Mouse (Mus musculus) myocyte (in vitro differentiated cells): ENCODE measurements around the gene Atp2b2. TPM values are rescaled to one million over a fixed set of nuclear protein-coding genes. Genes with fewer than 3 reads are reported as not detected.

Experiments used
- H3K27me3 ChIP-seq: one replicate; pipeline ENCODE4 v1.6.1; 2011; ENCODE audit not compliant: control insufficient read depth, insufficient read depth, insufficient read length
- H3K36me3 ChIP-seq: one replicate; pipeline ENCODE4 v1.6.1; 2011; ENCODE audit not compliant: control insufficient read depth, insufficient read depth
- H3K4me2 ChIP-seq: one replicate; pipeline ENCODE4 v1.6.1; 2011; ENCODE audit warnings: low read depth, control low read depth
- H3K4me3 ChIP-seq: one replicate; pipeline ENCODE4 v1.5.1; 2011; ENCODE audit warnings: mild to moderate bottlenecking, control low read depth, moderate library complexity
- H3K79me2 ChIP-seq: one replicate; pipeline ENCODE4 v1.6.1; 2011; ENCODE audit not compliant: control insufficient read depth, insufficient read depth
- H3ac ChIP-seq: one replicate; pipeline ENCODE4 v1.6.1; 2011; ENCODE audit not compliant: control insufficient read depth, insufficient read length
- CEBPB ChIP-seq: IDR thresholded peaks from 2 replicates; pipeline ENCODE4 v1.6.1; 2011; ENCODE audit warnings: mild to moderate bottlenecking, moderate library complexity; ENCODE audit not compliant: poor library complexity, insufficient read depth, severe bottlenecking
- E2F4 ChIP-seq: IDR thresholded peaks from one replicate; pipeline ENCODE4 v1.6.1; 2011; ENCODE audit warnings: mild to moderate bottlenecking, control low read depth, moderate library complexity; ENCODE audit not compliant: insufficient read depth
- MAX ChIP-seq: IDR thresholded peaks from one replicate; pipeline ENCODE4 v1.6.1; 2011; ENCODE audit warnings: low read depth, mild to moderate bottlenecking, control low read depth
- MYOD1 ChIP-seq, 3 experiments: IDR thresholded peaks; one replicate each; pipeline ENCODE4 v1.6.1; 2011; ENCODE audit warnings: control low read depth in 2 of 3, low read depth in 2 of 3, mild to moderate bottlenecking in 2 of 3, moderate library complexity in 1 of 3; ENCODE audit not compliant: insufficient read length in 2 of 3, control insufficient read depth in 1 of 3
- MYOG ChIP-seq, 3 experiments: IDR thresholded peaks; one replicate each; pipeline ENCODE4 v1.6.1; 2011; ENCODE audit warnings: control low read depth in 2 of 3, low read depth in 2 of 3, mild to moderate bottlenecking in 2 of 3; ENCODE audit not compliant: insufficient read length in 2 of 3, control insufficient read depth in 1 of 3, insufficient read depth in 1 of 3
- POLR2A ChIP-seq: IDR thresholded peaks from one replicate; pipeline ENCODE4 v1.6.1; 2011; ENCODE audit warnings: low read depth, mild to moderate bottlenecking, control low read depth, moderate library complexity; ENCODE audit not compliant: insufficient read length
- POLR2AphosphoS2 ChIP-seq: IDR thresholded peaks from one replicate; pipeline ENCODE4 v1.6.1; 2011; ENCODE audit warnings: low read depth, control low read depth; ENCODE audit not compliant: insufficient read length
- REST ChIP-seq: IDR thresholded peaks from one replicate; pipeline ENCODE4 v1.6.1; 2011; ENCODE audit warnings: mild to moderate bottlenecking, control low read depth, moderate library complexity; ENCODE audit not compliant: insufficient read depth, insufficient read length
- SRF ChIP-seq: IDR thresholded peaks from one replicate; pipeline ENCODE4 v1.6.1; 2011; ENCODE audit warnings: low read depth; ENCODE audit not compliant: control insufficient read depth, insufficient read length
- TCF12 ChIP-seq: IDR thresholded peaks from one replicate; pipeline ENCODE4 v1.6.1; 2011; ENCODE audit warnings: mild to moderate bottlenecking, control low read depth; ENCODE audit not compliant: poor library complexity, insufficient read depth, severe bottlenecking
- TCF3 ChIP-seq: IDR thresholded peaks from one replicate; pipeline ENCODE4 v1.6.1; 2011; ENCODE audit warnings: low read depth, control low read depth; ENCODE audit not compliant: insufficient read length
- USF1 ChIP-seq: IDR thresholded peaks from one replicate; pipeline ENCODE4 v1.6.1; 2011; ENCODE audit warnings: low read depth, mild to moderate bottlenecking, control low read depth, moderate library complexity
- polyA plus RNA-seq: library from polyadenylated mRNA; unstranded; fragments of >200 nt; fragmentation: generic; extraction: Trizol; gene quantifications from one replicate; pipeline ENCODE4 v1.2.1, GENCODE M21; 2012; ENCODE audit warnings: missing spikeins

The Atp2b2 gene
- polyA plus RNA-seq, 1 experiment = not detected

DNA sequence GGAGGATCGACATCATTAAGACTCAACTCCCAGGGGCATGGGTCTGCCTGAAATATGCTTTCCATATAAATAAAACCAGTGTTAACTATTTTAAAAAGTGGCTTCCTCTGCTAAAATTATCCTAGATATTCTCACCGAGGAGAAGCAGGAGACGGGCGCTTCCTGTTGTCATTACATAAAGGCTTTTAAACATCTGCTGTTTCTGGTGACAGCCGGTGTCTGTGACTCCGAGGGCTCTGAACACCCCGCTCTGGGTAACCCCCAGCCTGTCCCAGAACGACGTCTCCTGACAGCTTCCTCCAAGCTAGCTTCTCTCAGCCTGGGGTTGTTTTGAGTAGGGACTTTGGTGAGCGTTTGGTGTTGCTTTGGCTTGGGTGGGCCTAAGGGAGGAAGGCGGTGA is 273.6 kb downstream of the Atp2b2 start:
- no peak overlapping the region for H3K4me2 ChIP-seq
- peaks cover 28% of the 10 kb centered on the region for H3K27me3 ChIP-seq
- no peaks in the 10 kb centered on the region for H3K36me3 ChIP-seq
- TF ChIP-seq POLR2A = no peak
- no peak overlapping the region for H3ac ChIP-seq
- H3K79me2 ChIP-seq = no peaks in the 10 kb centered on the region
- H3K4me3 ChIP-seq = no peak overlapping the region

DNA sequence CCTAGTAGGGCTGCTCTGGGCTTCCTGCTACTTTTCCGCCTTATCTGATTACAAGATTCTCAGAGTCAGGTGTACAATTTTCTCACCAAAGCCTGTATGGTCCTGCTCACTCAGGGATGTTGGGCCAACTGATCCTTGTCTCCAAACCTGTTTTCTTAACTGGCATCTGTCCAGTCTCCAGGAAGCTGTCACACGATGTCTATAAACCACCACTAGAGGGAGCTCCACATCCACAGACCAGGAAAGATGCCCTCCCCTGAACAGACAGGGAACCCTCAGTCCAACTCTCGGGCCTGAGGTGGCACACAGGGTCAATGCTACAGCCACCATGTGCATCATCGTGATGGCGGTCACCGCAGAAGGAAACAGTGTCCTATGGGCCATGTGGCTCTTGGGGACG is 280.8 kb downstream of the Atp2b2 start:
- Histone ChIP-seq H3K4me3 (no peak overlapping the region), H3K27me3 (peaks cover 70% of the 10 kb centered on the region), H3K4me2 (no peak overlapping the region), H3ac (no peak overlapping the region), H3K79me2 (no peaks in the 10 kb centered on the region), H3K36me3 (no peaks in the 10 kb centered on the region)
- TF ChIP-seq POLR2AphosphoS2 = no peak
- no peak for TF ChIP-seq CEBPB
- TF ChIP-seq USF1 = no peak
- TF ChIP-seq TCF3 = no peak
- no peak for TF ChIP-seq MAX
- no peak for TF ChIP-seq MYOD1 (IDR thresholded peaks at IDR 0.05; ENCODE audit: control insufficient read depth in 1 of 3, insufficient read length in 2 of 3, low read depth in 2 of 3)
- no peak for TF ChIP-seq REST
- no peak for TF ChIP-seq POLR2A
- TF ChIP-seq MYOG (IDR thresholded peaks at IDR 0.05; ENCODE audit: control insufficient read depth in 1 of 3, insufficient read depth in 1 of 3, insufficient read length in 2 of 3, low read depth in 2 of 3) = no peak
- TF ChIP-seq TCF12 = no peak
- TF ChIP-seq E2F4 = no peak
- no peak for TF ChIP-seq SRF

DNA sequence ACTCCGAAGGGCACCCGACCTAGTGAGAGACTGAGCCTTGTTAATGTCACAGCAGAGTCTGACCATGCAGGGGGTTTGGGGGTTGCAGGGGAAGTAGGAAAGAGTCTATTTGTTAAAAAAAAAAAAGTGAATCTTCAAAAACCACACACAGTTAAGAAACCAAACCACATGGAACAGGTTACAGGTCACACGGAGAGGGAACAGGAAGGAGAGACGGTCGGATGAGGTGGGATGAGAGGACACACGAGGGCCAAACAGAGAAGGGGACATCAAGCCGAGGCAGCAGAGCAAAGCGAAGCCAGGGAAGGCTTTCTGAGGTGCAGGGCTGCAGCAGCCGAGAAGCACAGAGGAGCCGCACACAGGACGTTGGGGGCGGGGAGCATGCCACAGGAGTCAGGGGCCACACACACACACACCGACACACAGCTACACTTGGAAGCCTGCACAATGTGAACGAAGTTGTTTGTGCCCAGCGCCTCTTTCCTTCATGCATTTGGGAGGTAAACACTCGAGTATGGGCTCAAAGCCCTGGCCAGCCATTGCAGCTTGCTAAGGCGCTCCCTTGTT is 293.2 kb downstream of the Atp2b2 start:
- Histone ChIP-seq H3K4me2 (no peak overlapping the region), H3K27me3 (peaks cover 85% of the 10 kb centered on the region), H3ac (no peak overlapping the region), H3K79me2 (no peaks in the 10 kb centered on the region), H3K4me3 (no peak overlapping the region), H3K36me3 (no peaks in the 10 kb centered on the region)
- TF ChIP-seq TCF12 (no peak), USF1 (no peak), MAX (no peak), POLR2AphosphoS2 (no peak), REST (no peak), MYOD1 (IDR thresholded peaks at IDR 0.05; ENCODE audit: control insufficient read depth in 1 of 3, insufficient read length in 2 of 3, low read depth in 2 of 3) (no peak), POLR2A (no peak), TCF3 (no peak), E2F4 (no peak), MYOG (IDR thresholded peaks at IDR 0.05; ENCODE audit: control insufficient read depth in 1 of 3, insufficient read depth in 1 of 3, insufficient read length in 2 of 3, low read depth in 2 of 3) (no peak)

DNA sequence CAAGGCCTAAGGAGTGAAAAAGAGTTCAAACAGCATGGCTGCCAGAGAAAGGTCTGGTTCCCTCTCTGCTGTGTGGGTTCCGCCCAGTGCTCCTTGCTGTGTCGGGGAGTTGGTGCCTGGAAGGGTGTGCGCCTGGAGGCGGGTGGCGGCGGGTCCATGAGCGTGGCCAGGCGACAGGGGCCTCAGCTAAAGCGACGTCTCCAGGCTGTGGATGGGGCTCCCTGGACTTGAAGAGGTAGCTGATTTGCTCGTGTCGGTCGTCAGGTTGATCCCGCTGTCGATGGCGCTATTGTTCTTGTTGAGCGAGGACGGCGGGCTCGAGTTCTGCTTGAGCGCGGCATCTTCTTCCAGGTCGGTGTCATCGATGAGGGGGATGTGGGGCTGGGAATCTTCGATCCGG is 294.1 kb downstream of the Atp2b2 start:
- Histone ChIP-seq H3K4me3 (no peak overlapping the region), H3K79me2 (no peaks in the 10 kb centered on the region), H3K27me3 (peaks cover 85% of the 10 kb centered on the region), H3K36me3 (no peaks in the 10 kb centered on the region), H3ac (no peak overlapping the region), H3K4me2 (no peak overlapping the region)
- TF ChIP-seq MAX = no peak
- no peak for TF ChIP-seq MYOG (IDR thresholded peaks at IDR 0.05; ENCODE audit: control insufficient read depth in 1 of 3, insufficient read depth in 1 of 3, insufficient read length in 2 of 3, low read depth in 2 of 3)
- TF ChIP-seq TCF12 = no peak
- TF ChIP-seq TCF3 = no peak
- TF ChIP-seq USF1 = no peak
- no peak for TF ChIP-seq CEBPB
- TF ChIP-seq SRF = no peak
- no peak for TF ChIP-seq POLR2AphosphoS2
- TF ChIP-seq MYOD1 (IDR thresholded peaks at IDR 0.05; ENCODE audit: control insufficient read depth in 1 of 3, insufficient read length in 2 of 3, low read depth in 2 of 3) = no peak
- TF ChIP-seq REST = no peak
- TF ChIP-seq POLR2A = no peak
- TF ChIP-seq E2F4 = no peak

DNA sequence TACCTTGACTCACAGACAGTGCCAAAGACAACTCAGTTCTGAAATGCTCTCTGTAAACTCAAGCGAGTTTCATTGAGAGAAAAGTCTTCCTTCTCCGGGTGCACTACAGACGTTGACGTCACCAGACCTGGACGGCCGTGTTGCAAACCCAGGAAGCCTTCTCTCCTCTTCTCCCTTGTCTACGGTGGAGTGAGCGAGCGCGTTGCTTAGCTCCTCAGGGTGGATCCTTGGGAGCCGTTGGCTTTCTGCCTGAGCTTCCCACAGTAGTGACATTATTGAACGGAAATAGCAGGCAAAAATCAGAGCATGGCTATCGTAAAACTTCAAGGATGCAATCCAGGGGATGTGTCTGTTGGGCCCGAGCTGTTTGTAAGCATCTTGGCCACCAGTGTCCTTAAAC is 295.1 kb downstream of the Atp2b2 start:
- TF ChIP-seq TCF3 = no peak
- no peak for TF ChIP-seq MYOG (IDR thresholded peaks at IDR 0.05; ENCODE audit: control insufficient read depth in 1 of 3, insufficient read depth in 1 of 3, insufficient read length in 2 of 3, low read depth in 2 of 3)
- no peak for TF ChIP-seq E2F4
- no peak for TF ChIP-seq CEBPB
- TF ChIP-seq REST = no peak
- TF ChIP-seq SRF = no peak
- no peak for TF ChIP-seq MYOD1 (IDR thresholded peaks at IDR 0.05; ENCODE audit: control insufficient read depth in 1 of 3, insufficient read length in 2 of 3, low read depth in 2 of 3)
- no peak for TF ChIP-seq POLR2A
- no peak for TF ChIP-seq TCF12
- TF ChIP-seq MAX = no peak
- no peak for TF ChIP-seq USF1
- no peak for TF ChIP-seq POLR2AphosphoS2
- H3K79me2 ChIP-seq = no peaks in the 10 kb centered on the region
- H3K4me2 ChIP-seq = no peak overlapping the region
- peaks cover 85% of the 10 kb centered on the region for H3K27me3 ChIP-seq
- H3K4me3 ChIP-seq = no peak overlapping the region
- no peaks in the 10 kb centered on the region for H3K36me3 ChIP-seq
- no peak overlapping the region for H3ac ChIP-seq
